ENCODE assay signal across 17 mouse cellular contexts in the genomic region with DNA sequence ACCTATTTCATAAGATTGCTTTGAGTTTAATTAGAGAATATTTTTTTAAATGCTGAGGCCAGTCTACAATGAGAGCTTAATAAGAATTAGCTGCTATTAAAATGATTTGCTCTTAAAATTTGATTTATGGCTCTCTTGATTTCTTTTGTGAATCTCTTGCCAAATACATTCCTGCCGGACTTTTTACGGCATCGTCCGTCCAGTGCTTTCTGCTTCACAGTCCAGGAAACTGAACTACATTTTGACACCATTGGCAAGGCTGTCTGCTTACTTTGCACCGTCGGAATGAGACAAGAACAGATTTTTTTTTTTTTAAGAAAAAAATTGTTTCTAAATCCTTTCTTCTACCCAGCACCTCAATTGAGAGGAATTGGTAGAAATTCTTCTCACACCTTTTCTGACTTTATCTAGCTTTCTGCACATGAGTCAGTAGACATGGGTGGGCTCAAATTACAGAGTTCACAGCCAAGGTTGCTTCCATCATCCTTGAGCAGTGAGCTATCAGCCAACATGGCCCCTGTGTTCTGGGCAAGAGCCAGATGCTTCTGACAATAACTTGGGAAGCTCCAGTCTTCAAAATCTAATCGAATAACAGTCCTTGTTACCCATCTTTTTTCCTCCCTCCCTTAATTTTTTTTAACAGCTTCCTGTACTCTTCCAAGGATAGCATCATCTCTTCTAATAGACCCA.
DNase-seq lines count a peak whose midpoint lies in the region; ATAC-seq and TF ChIP-seq lines count a peak whose summit lies in the region.
"Had no signal": no experiment of that assay in that cellular context is flagged by ENCODE, and none has a peak within 500 bp of the region (broad histone marks: within the 10 kb centered on the region; RNA-seq: fewer than 3 reads in every experiment).

No protein-coding gene starts in this region.

- H3K9me3 ChIP-seq in liver, embryonic 11.5 days (ENCODE audit: control insufficient read depth, low read length), result no peaks in the 10 kb centered on the region
- H3K9me3 ChIP-seq: embryonic facial prominence, embryonic 10.5 days; forebrain, embryonic 12.5 days; hindbrain, embryonic 15.5 days had no signal

- peak; percentile 42 for DNase-seq in kidney, adult 2 months
- DNase-seq in kidney, adult 18-20 months, result no peak
- peak; percentile 36 for DNase-seq in 3T3-L1 (ENCODE audit: low read depth, low spot score)
- DNase-seq in kidney, postnatal 36 days, result peak; percentile 6 to 32
- no peak for DNase-seq in layer of hippocampus, adult 11-12 months (ENCODE audit: low spot score)
- DNase-seq in liver, embryonic 11.5 days (ENCODE audit: low spot score), result no peak
- DNase-seq: adrenal gland, adult 8-10 months; cerebellum, adult 8-10 months; gastrocnemius, postnatal 36 days; heart, postnatal 4 days; lung, adult 18-20 months; lung, postnatal 14 days; midbrain, embryonic 14.5 days had no signal

- no peak for TF ChIP-seq CTCF in kidney, adult 2 months (conservative IDR thresholded peaks at IDR 0.05; ENCODE audit: insufficient read depth, insufficient read length, low read depth, low read length)
- TF ChIP-seq CTCF in embryonic fibroblast, embryonic 13.5 days (IDR thresholded peaks at IDR 0.05; ENCODE audit: borderline replicate concordance, insufficient read depth, low read length), result no peak

- no peak overlapping the region for H3K4me3 ChIP-seq in kidney, adult 2 months (ENCODE audit: insufficient read depth, low read depth, low read length)
- no peak overlapping the region for H3K4me3 ChIP-seq in embryonic fibroblast, embryonic 13.5 days (ENCODE audit: insufficient read depth, low read length)
- no peak overlapping the region for H3K4me3 ChIP-seq in liver, embryonic 11.5 days (ENCODE audit: low read depth, low read length)
- H3K4me3 ChIP-seq: embryonic facial prominence, embryonic 10.5 days; forebrain, embryonic 12.5 days; hindbrain, embryonic 15.5 days had no signal

- H3K27ac ChIP-seq in kidney, adult 2 months (ENCODE audit: insufficient read depth, low read depth, low read length), result no peak overlapping the region
- peak overlapping the region; percentile 10; the same call in 1 of the 2 replicates for H3K27ac ChIP-seq in embryonic fibroblast, embryonic 13.5 days (ENCODE audit: insufficient read depth, low read length)
- no peak overlapping the region for H3K27ac ChIP-seq in liver, embryonic 11.5 days (ENCODE audit: low read depth, low read length)
- H3K27ac ChIP-seq: embryonic facial prominence, embryonic 10.5 days; forebrain, embryonic 12.5 days; hindbrain, embryonic 15.5 days had no signal

- H3K4me2 ChIP-seq in liver, embryonic 11.5 days, result no peak overlapping the region
- H3K4me2 ChIP-seq: forebrain, embryonic 12.5 days; hindbrain, embryonic 15.5 days had no signal

- no peak for TF ChIP-seq POLR2A in kidney, adult 2 months (IDR thresholded peaks at IDR 0.05; ENCODE audit: low read depth, low read length)
- TF ChIP-seq POLR2A in embryonic fibroblast, embryonic 13.5 days (IDR thresholded peaks at IDR 0.05; ENCODE audit: low read depth, low read length), result no peak

- H3K27me3 ChIP-seq in kidney, adult 2 months (replicated peaks; ENCODE audit: control insufficient read depth, insufficient read depth, low read length), result no peaks in the 10 kb centered on the region
- H3K27me3 ChIP-seq in liver, embryonic 11.5 days (replicated peaks; ENCODE audit: control insufficient read depth, insufficient read depth, low read length), result no peaks in the 10 kb centered on the region
- H3K27me3 ChIP-seq: forebrain, embryonic 12.5 days; hindbrain, embryonic 15.5 days had no signal

- WGBS in kidney, adult 2 months, result 57% methylated on average over 7 of the region's 7 CpGs
- WGBS in liver, embryonic 11.5 days, result 85% methylated on average over 7 of the region's 7 CpGs

- no peaks in the 10 kb centered on the region for H3K36me3 ChIP-seq in kidney, adult 2 months (ENCODE audit: control insufficient read depth, insufficient read depth, low read length)
- no peaks in the 10 kb centered on the region for H3K36me3 ChIP-seq in liver, embryonic 11.5 days (ENCODE audit: control insufficient read depth, insufficient read depth, low read length)
- H3K36me3 ChIP-seq: embryonic facial prominence, embryonic 10.5 days; forebrain, embryonic 12.5 days; hindbrain, embryonic 15.5 days had no signal

- no peak for ATAC-seq in liver, embryonic 11.5 days (replicated peaks; ENCODE audit: low FRiP score)

- no peaks in the 10 kb centered on the region for H3K4me1 ChIP-seq in kidney, adult 2 months (ENCODE audit: control insufficient read depth, insufficient read depth, low read length)
- no peaks in the 10 kb centered on the region for H3K4me1 ChIP-seq in embryonic fibroblast, embryonic 13.5 days (ENCODE audit: control insufficient read depth, insufficient read depth, low read length)
- no peaks in the 10 kb centered on the region for H3K4me1 ChIP-seq in liver, embryonic 11.5 days (replicated peaks; ENCODE audit: control insufficient read depth, insufficient read depth, low read length)
- H3K4me1 ChIP-seq: embryonic facial prominence, embryonic 10.5 days; forebrain, embryonic 12.5 days; hindbrain, embryonic 15.5 days had no signal

- H3K9ac ChIP-seq in liver, embryonic 11.5 days (ENCODE audit: low read depth, low read length), result no peak overlapping the region
- H3K9ac ChIP-seq: forebrain, embryonic 12.5 days; hindbrain, embryonic 15.5 days had no signal

Comparison
In these comparisons a context has a peak if more than half of its experiments do, and no peak if none do; other contexts are left out.
1. DNase-seq: peak in kidney, adult 2 months (single experiment), 3T3-L1 (single experiment) and kidney, postnatal 36 days (2 of 2); none in kidney, adult 18-20 months (single experiment), layer of hippocampus, adult 11-12 months (single experiment) and liver, embryonic 11.5 days (single experiment).